Mouse (Mus musculus) liver, embryonic 14.5 days (tissue): ENCODE results near the gene F830045P16Rik.

Experiments used
- CTCF ChIP-seq: IDR thresholded peaks from 2 replicates; pipeline ENCODE4 v1.5.1; 2016; ENCODE audit warnings: antibody characterized with exemption, low read depth, control low read depth
- EP300 ChIP-seq: IDR thresholded peaks from 2 replicates; pipeline ENCODE4 v1.6.1; 2016; ENCODE audit warnings: antibody characterized with exemption, low read depth

DNA sequence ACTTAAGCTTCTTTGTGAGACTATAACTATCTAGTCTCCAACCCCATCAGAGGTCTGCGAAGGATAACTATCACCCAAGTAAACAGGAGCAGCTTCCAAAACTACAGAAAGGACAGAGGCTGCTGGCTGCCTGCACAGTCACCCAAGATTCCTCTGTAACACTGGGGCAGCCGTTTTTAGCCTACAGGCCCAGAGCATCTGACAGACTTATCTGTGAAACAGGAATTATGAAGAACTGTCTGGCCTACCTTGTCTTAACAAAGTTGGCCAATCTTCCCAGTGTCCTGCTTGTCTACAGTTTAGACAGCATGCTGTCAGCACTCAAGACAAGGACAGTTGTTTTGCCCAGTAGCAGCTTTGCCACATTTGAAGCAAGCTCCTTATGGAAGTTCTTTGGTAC, 4.5 kb downstream of the F830045P16Rik start:
- no peak for TF ChIP-seq CTCF
- no peak for TF ChIP-seq EP300
